Mouse (Mus musculus) fat pad, adult 2 months (tissue): ENCODE data around the gene Gm5617.
"Not testable (repeated sequence)": the region's sequence is repeated elsewhere in the genome, so short reads cannot be mapped to it uniquely, and the experiment has no call there.

Experiments used
- DNase-seq: peaks from one replicate; pipeline ENCODE4 v3.0.0-alpha.2; 2011; ENCODE audit warnings: low read depth, low spot score; ENCODE audit errors: extremely low read depth

Gene Gm5617

DNA sequence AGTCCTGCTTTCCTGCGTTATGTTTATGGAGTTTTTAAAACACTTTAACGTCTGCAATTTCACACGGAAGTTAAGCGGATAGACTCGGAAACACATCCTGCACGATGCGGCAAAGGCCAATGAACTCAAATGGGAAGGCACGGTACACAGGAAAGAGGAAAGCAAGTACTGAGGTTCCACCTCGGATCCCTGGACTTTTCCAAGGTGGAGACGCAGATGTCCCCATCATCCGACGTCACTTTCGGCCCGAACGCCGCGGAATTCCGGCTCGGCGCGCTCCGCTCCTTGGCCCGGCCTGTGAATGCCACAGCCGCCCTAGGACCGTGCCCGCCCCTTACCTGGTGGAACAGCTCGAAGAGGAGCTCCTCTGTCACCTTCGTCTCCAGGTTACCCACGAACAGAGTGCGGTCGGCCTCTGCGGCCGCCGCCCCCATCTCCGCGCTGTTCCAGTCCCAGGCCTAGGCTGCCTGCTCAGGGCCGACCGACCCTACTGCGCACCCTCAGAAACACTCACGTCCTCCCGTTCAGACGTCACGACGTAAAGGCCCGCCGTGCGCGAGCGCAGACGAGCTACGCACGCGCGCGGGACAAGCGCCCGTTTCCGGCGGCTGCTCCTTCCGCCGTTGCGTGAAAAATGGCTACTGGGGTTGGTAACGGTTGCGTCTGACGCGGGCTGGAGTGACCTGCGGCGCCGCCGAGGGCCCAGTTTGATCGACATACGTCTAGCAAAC lies at the start of gene Gm5617, which contains the start of gene Rbm7:
Gene Gm5617, plus strand, starts transcription at position 626 of the 731 bp plus-strand sequence.
Gene Rbm7, minus strand, starts transcription at position 483 of the 731 bp plus-strand sequence.
- peak; percentile 34 for DNase-seq

- no peak for DNase-seq
Measured at GRCm38 (mm10) chr9:48447783-48448209, 47.4 kb upstream of the Gm5617 start.

- no peak for DNase-seq
Measured at GRCm38 (mm10) chr9:48450066-48450465, 45.2 kb upstream of the Gm5617 start.

- no peak for DNase-seq
Measured at GRCm38 (mm10) chr9:48455961-48456360, 39.3 kb upstream of the Gm5617 start.

GRCm38 (mm10) chr9:48458879-48459278 lies 36.4 kb upstream of the Gm5617 start:
- no peak for DNase-seq

GRCm38 (mm10) chr9:48459391-48459790 lies 35.9 kb upstream of the Gm5617 start:
- no peak for DNase-seq

DNA sequence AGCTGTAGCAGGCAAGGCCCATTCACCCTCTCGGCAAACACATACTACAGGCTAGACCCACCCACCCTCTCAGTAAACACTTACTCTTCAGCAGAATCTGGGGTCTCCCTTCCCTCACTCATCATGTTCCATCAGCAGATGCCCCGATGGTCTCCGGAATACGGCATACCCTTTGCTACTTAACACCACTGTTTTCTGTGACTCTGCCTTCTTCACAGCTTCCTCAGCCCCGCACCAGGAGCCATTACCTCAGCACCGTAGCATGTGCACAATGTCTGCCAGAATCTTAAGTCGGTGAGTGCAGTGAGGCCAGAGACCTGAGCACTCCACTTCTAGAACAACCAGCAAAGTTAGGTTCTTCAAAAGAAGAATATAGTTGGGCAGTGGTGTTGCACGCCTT lies 34.5 kb upstream of the Gm5617 start:
- no peak for DNase-seq

DNA sequence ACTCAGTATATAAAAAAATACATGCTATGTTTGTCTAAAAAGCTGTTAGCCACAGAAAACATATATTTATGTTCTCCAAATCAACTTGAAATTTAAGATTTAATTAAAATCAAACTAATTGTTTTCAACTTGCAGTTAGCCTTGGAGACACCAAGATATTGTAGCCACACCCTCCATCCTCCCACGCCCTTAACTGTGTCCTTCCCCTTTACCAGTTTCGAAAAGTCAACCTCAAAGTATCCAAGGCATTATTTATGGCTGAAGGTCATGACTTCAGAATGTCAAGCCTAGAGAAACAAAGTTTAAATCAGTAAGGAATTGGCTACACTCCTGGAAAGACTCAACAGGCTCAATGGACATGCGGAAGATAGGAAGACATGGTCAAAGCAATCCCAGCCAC lies 33.7 kb upstream of the Gm5617 start:
- DNase-seq: no peak

GRCm38 (mm10) chr9:48465671-48466070 lies 29.6 kb upstream of the Gm5617 start:
- DNase-seq: no peak

- DNase-seq: no peak
Measured at GRCm38 (mm10) chr9:48466804-48467203, 28.4 kb upstream of the Gm5617 start.

GRCm38 (mm10) chr9:48467471-48467870 lies 27.8 kb upstream of the Gm5617 start:
- not testable (repeated sequence) for DNase-seq

DNA sequence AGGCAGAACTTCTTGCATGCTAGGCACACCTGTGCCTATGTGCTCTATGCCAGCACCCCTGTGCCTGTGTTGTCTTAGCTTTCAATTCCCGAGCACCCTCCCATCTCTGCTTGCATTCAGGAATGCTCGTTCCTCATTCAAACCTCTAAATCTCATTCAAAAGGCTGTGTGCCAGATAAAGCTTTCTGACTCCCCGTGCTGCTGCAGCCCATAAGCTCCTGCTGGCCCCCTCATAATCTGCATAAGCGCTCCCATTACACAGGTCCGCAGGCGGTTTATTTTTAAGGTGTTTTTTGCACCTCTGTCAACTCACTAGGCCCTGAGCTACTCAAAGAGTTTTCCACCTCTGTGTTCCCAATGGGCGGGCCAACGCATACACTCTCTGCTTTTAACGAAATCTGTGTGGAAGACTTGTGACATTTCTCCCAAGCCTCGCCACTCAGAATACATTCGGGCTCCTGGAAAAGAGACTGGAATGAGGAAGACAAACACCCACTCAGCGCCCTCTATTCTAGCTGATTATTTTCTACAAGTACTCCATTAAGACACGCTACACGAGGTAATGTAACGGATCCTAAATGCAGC lies 22.7 kb upstream of the Gm5617 start:
- no peak for DNase-seq

GRCm38 (mm10) chr9:48473131-48473530 lies 22.1 kb upstream of the Gm5617 start:
- no peak for DNase-seq

DNA sequence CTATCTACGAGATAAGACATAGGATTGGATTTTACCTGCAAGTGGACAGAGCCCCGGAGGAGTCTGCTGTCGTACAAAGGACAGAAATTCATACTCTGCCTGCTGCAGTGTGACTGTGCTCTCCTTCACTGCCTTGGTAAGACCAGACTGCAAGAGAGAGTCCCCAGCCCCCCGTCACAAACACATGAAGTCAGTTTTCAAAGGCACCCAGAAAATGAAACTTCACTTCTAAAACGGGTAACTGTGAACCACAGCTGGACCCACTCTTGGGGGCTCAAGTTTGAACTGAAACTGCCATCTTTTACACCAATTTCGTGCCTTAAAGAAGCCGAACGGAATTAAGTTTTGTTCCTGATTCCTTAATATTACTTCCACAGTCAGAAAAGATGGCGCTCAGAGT lies 20.9 kb upstream of the Gm5617 start:
- no peak for DNase-seq

DNA sequence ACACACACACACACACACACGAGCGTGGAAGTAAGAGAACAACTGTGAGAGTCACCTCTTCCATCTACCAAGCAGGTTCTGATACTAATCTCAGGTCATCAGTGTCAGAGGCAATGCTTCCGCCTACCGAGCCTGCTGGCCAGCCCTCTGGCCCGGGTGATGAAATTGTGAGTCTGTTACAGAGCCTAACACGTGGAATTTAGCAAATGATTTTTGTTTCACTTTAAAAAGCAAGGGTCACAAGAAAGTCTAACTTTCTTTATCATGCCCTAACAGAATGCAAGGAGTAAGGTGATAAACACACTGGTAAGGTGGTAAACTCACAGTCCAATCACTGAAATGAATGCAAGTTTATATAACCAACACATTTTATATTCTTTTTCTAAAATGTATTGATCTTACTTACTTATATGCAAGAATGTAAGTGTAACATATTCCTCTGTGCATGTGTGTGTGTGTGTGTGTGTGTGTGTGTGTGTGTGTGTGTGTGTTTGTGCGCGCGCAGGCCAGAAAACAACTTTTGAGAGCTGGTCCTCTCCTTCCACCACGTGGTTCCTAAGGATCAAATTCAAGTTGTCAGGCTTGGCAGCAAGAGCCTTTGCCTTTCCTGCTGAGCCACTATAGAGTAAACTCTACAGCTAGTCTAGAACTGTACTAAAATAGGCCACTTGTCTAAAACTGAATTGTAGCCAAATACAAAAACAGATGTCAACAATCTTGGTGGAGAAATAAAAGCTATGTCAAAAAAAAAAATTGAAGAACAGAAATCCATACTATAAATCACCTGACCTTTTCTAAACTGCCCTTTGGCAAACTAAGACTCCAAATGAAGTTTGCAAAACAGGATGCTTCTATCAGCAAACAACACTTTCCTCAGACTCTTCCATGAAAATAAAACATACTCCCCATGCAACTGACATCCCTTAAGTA lies 18.7 kb upstream of the Gm5617 start:
- DNase-seq: no peak

GRCm38 (mm10) chr9:48478808-48479207 lies 16.4 kb upstream of the Gm5617 start:
- no peak for DNase-seq

- no peak for DNase-seq
Measured at GRCm38 (mm10) chr9:48479838-48480410, 15.3 kb upstream of the Gm5617 start.

- peak; percentile 51 for DNase-seq
Measured at GRCm38 (mm10) chr9:48480411-48481213, 14.6 kb upstream of the Gm5617 start, which contains the start of gene Rexo2. Gene Rexo2, minus strand, starts transcription at chr9:48480623.

GRCm38 (mm10) chr9:48481214-48482134 lies 13.8 kb upstream of the Gm5617 start:
- DNase-seq: peak; percentile 85
